Mouse (Mus musculus) hindbrain, embryonic 14.5 days (tissue): Measurements from ENCODE around the gene Foxe3. TPM values are rescaled to one million over a fixed set of nuclear protein-coding genes. Genes with fewer than 3 reads are reported as not detected.
A peak's percentile ranks its signal among the peaks of the same experiment; 100 is the strongest.
"Not testable (repeated sequence)": the region's sequence is repeated elsewhere in the genome, so short reads cannot be mapped to it uniquely, and the experiment has no call there.

Experiments
- ATAC-seq: fragments of 200-750 bp; cut with Nextera tagmentation; 2 replicates; pipeline ENCODE4 v1.8.0; 2017; ENCODE audit warnings: moderate number of reproducible peaks, mild to moderate bottlenecking, moderate TSS enrichment, moderate library complexity; ENCODE audit not compliant: low FRiP score
- DNase-seq: peaks from one replicate; pipeline ENCODE4 v3.0.0-alpha.2; 2015; ENCODE audit warnings: low spot score
- H3K27ac ChIP-seq: fragments of 300-500 bp; sonication (generic); 2 replicates; pipeline ENCODE4 v1.5.1; 2014; ENCODE audit warnings: mild to moderate bottlenecking, moderate library complexity
- H3K27me3 ChIP-seq: fragments of 300-500 bp; sonication (generic); 2 replicates; pipeline ENCODE4 v1.6.1; 2014; ENCODE audit warnings: mild to moderate bottlenecking, low read length, mixed read lengths; ENCODE audit not compliant: control insufficient read depth, insufficient read depth
- H3K36me3 ChIP-seq: fragments of 300-500 bp; sonication (generic); replicated peaks from 2 replicates; pipeline ENCODE4 v1.6.1; 2014; ENCODE audit not compliant: control insufficient read depth, insufficient read depth
- H3K4me1 ChIP-seq: fragments of 300-500 bp; sonication (generic); replicated peaks from 2 replicates; pipeline ENCODE4 v1.6.1; 2014; ENCODE audit warnings: antibody characterized with exemption, low read length, mixed read lengths; ENCODE audit not compliant: control insufficient read depth, insufficient read depth
- H3K4me2 ChIP-seq: fragments of 300-500 bp; sonication (generic); replicated peaks from 2 replicates; pipeline ENCODE4 v1.6.1; 2014; ENCODE audit warnings: mild to moderate bottlenecking, moderate library complexity
- H3K4me3 ChIP-seq: fragments of 300-500 bp; sonication (generic); replicated peaks from 2 replicates; pipeline ENCODE4 v1.5.1; 2014; ENCODE audit warnings: mild to moderate bottlenecking, low read length
- H3K9ac ChIP-seq: fragments of 300-500 bp; sonication (generic); 2 replicates; pipeline ENCODE4 v1.6.1; 2014
- H3K9me3 ChIP-seq: fragments of 300-500 bp; sonication (generic); 2 replicates; pipeline ENCODE4 v1.6.1; 2016; ENCODE audit warnings: low read length; ENCODE audit not compliant: control insufficient read depth
- WGBS: fragments of 180-500 bp; shearing (Covaris S2); extraction: QIAGEN DNeasy Blood & Tissue Kit; methylation state at CpG from one replicate; pipeline ENCODE4 v1.1.7; 2014; 5-methylcytosine and 5-hydroxymethylcytosine counted together
- polyA plus RNA-seq: library from polyadenylated mRNA; unstranded; fragments of >200 nt; fragmentation: Nextera tagmentation; extraction: Ambion mirVana; gene quantifications from 2 replicates; pipeline ENCODE4 v1.2.1, GENCODE M21; 2014

Foxe3 gene
- polyA plus RNA-seq: not detected in 2 replicates

GRCm38 (mm10) chr4:114925917-114926312, at the start of gene Foxe3:
Gene Foxe3, minus strand, starts transcription at chr4:114926013.
- Histone ChIP-seq H3K36me3 (no peaks in the 10 kb centered on the region), H3K27me3 (peaks cover 90% of the 10 kb centered on the region), H3K4me2 (peak within 1 kb of the TSS; percentile 54), H3K9me3 (no peaks in the 10 kb centered on the region), H3K4me1 (peaks cover 10% of the 10 kb centered on the region), H3K4me3 (peak within 1 kb of the TSS; percentile 34), H3K27ac (no peak within 1 kb of the TSS), H3K9ac (0 out of 2 replicates have a peak within 1 kb of the TSS, but pooled peaks have one; percentile 8)
- no peak for ATAC-seq
- DNase-seq: no peak
- under 1% methylated on average over 15 of the region's 25 CpGs for WGBS

- no peak overlapping the region for H3K4me3 ChIP-seq
- H3K4me2 ChIP-seq: no peak overlapping the region
- DNase-seq (no peak), ATAC-seq (no peak)
- no peak overlapping the region for H3K27ac ChIP-seq
- H3K36me3 ChIP-seq: peaks cover 9% of the 10 kb centered on the region
- WGBS: 86% methylated on average over 1 of the region's 1 CpGs
- no peaks in the 10 kb centered on the region for H3K4me1 ChIP-seq
- no peaks in the 10 kb centered on the region for H3K27me3 ChIP-seq
- H3K9me3 ChIP-seq: no peaks in the 10 kb centered on the region
- H3K9ac ChIP-seq: no peak overlapping the region
Observed at GRCm38 (mm10) chr4:114973229-114973740, 47.5 kb upstream of the Foxe3 start.

GRCm38 (mm10) chr4:114970736-114971135, 44.9 kb upstream of the Foxe3 start:
- 98% methylated on average over 5 of the region's 5 CpGs for WGBS
- Histone ChIP-seq H3K36me3 (peaks cover 33% of the 10 kb centered on the region), H3K4me2 (no peak overlapping the region), H3K27ac (no peak overlapping the region), H3K9ac (no peak overlapping the region), H3K9me3 (no peaks in the 10 kb centered on the region), H3K27me3 (no peaks in the 10 kb centered on the region), H3K4me1 (no peaks in the 10 kb centered on the region), H3K4me3 (no peak overlapping the region)
- DNase-seq (no peak), ATAC-seq (no peak)

GRCm38 (mm10) chr4:114960881-114961280, 35.1 kb upstream of the Foxe3 start:
- not testable (repeated sequence) for H3K27ac ChIP-seq, H3K9me3 ChIP-seq, H3K27me3 ChIP-seq, H3K4me1 ChIP-seq, H3K9ac ChIP-seq, DNase-seq, ATAC-seq, H3K4me2 ChIP-seq, H3K4me3 ChIP-seq
- 94% methylated on average over 2 of the region's 2 CpGs for WGBS
- peaks cover 61% of the 10 kb centered on the region for H3K36me3 ChIP-seq

GRCm38 (mm10) chr4:114959533-114959932, 33.7 kb upstream of the Foxe3 start:
- no peaks in the 10 kb centered on the region for H3K9me3 ChIP-seq

DNA sequence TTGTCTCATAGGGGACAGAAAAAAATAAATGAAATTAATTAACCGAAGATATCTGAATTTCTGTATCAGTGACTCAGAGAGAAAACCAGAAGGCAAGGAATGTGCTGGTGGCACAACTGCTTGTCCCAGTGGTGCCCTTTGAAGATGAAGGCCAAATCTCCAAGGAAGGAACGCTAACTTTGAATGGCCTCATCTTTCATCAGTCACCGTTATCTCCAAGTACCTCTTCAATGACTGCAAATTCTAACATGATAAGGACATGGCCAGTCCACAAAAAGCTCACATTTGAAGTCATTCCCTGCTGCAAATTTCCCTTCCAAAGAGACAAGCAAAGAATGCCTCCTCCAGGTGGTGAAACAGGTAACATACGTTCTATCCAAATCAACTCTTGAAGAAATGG, 33.0 kb upstream of the Foxe3 start:
- Histone ChIP-seq H3K4me1 (no peaks in the 10 kb centered on the region), H3K36me3 (peaks cover 43% of the 10 kb centered on the region), H3K27ac (no peak overlapping the region), H3K9ac (no peak overlapping the region), H3K4me2 (no peak overlapping the region), H3K4me3 (no peak overlapping the region), H3K27me3 (no peaks in the 10 kb centered on the region), H3K9me3 (no peaks in the 10 kb centered on the region)
- DNase-seq: no peak
- no peak for ATAC-seq
- over 99% methylated on average over 4 of the region's 4 CpGs for WGBS

More at GRCm38 (mm10) chr4:114959533-114959932, 33.7 kb upstream of the Foxe3 start:
- H3K36me3 ChIP-seq: peaks cover 48% of the 10 kb centered on the region
- 93% methylated on average over 2 of the region's 2 CpGs for WGBS
- H3K27me3 ChIP-seq: no peaks in the 10 kb centered on the region
- ATAC-seq: no peak
- no peak overlapping the region for H3K27ac ChIP-seq
- no peak for DNase-seq
- H3K4me2 ChIP-seq: no peak overlapping the region
- H3K9ac ChIP-seq: no peak overlapping the region
- no peaks in the 10 kb centered on the region for H3K4me1 ChIP-seq
- no peak overlapping the region for H3K4me3 ChIP-seq

- H3K9me3 ChIP-seq: no peaks in the 10 kb centered on the region
- DNase-seq (no peak), ATAC-seq (no peak)
- WGBS: 81% methylated on average over 2 of the region's 2 CpGs
- H3K27ac ChIP-seq: no peak overlapping the region
- H3K4me1 ChIP-seq: no peaks in the 10 kb centered on the region
- no peak overlapping the region for H3K9ac ChIP-seq
- H3K4me2 ChIP-seq: no peak overlapping the region
- H3K36me3 ChIP-seq: peaks cover 42% of the 10 kb centered on the region
- no peak overlapping the region for H3K4me3 ChIP-seq
- H3K27me3 ChIP-seq: no peaks in the 10 kb centered on the region
Observed at GRCm38 (mm10) chr4:114958231-114958630, 32.4 kb upstream of the Foxe3 start.

- ATAC-seq: no peak
- H3K9me3 ChIP-seq: no peaks in the 10 kb centered on the region
Observed at GRCm38 (mm10) chr4:114957403-114957802, 31.6 kb upstream of the Foxe3 start.

DNA sequence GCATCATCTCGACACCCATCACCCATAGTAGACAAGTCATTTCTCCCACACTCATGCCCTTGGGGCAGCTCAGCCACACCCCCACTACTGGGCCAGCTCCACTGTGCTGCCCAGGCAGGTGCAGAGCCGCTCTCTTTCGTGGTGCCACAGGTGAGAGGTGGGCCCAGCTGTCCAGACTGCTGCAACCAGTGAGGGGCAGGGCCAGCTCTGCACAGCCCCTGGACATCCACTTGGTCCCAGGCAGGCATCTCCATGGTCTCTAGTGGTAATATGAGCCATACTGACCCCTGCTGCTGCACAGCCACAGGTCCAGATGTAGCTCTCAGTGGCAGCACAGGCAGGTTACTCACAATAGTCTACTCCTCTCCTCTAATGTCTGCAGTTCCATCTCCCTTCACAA, 27.4 kb upstream of the Foxe3 start:
- DNase-seq (no peak), ATAC-seq (no peak)
- no peak overlapping the region for H3K4me2 ChIP-seq
- H3K9ac ChIP-seq: no peak overlapping the region
- no peaks in the 10 kb centered on the region for H3K27me3 ChIP-seq
- H3K4me3 ChIP-seq: no peak overlapping the region
- no peaks in the 10 kb centered on the region for H3K4me1 ChIP-seq
- 93% methylated on average over 3 of the region's 3 CpGs for WGBS
- no peaks in the 10 kb centered on the region for H3K9me3 ChIP-seq
- H3K27ac ChIP-seq: no peak overlapping the region
- peaks cover 4% of the 10 kb centered on the region; the same call in 1 of the 2 replicates for H3K36me3 ChIP-seq

More at GRCm38 (mm10) chr4:114957403-114957802, 31.6 kb upstream of the Foxe3 start:
- no peaks in the 10 kb centered on the region for H3K4me1 ChIP-seq
- no peak overlapping the region for H3K9ac ChIP-seq
- no peaks in the 10 kb centered on the region for H3K27me3 ChIP-seq
- no peak overlapping the region for H3K4me2 ChIP-seq
- H3K27ac ChIP-seq: no peak overlapping the region
- H3K4me3 ChIP-seq: no peak overlapping the region
- peaks cover 35% of the 10 kb centered on the region for H3K36me3 ChIP-seq
- no peak for DNase-seq
